Mouse (Mus musculus) kidney, adult 11 months (tissue): Measurements from ENCODE around the gene Mindy2.

ENCODE experiments used
- DNase-seq: peaks from one replicate; pipeline ENCODE4 v3.0.0; 2022

Mindy2 gene

DNA sequence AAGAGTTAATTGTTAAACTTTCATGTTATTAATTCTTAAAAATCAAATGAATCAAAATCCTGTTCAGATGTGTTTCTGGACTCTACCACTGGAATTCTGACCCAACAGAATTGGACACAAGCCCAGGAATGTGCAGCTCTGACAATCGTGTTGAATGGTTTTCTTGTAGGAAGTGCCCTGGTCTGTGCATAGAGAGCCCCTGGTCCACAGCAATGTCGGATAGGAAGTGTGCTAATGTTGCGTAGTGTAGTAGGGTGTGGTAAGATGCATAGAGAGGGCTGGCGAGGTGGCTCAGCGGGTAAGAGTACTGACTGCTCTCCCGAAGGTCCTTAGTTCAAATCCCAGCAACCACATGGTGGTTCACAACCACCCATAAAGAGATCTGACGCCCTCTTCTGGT lies 9.8 kb upstream of the Mindy2 start:
- peak; percentile 40 for DNase-seq

GRCm38 (mm10) chr9:70665372-70666145 lies 8.6 kb upstream of the Mindy2 start:
- no peak for DNase-seq

- no peak for DNase-seq
These were observed 7.9 kb upstream of the Mindy2 start for GRCm38 (mm10) chr9:70664847-70665246.

DNA sequence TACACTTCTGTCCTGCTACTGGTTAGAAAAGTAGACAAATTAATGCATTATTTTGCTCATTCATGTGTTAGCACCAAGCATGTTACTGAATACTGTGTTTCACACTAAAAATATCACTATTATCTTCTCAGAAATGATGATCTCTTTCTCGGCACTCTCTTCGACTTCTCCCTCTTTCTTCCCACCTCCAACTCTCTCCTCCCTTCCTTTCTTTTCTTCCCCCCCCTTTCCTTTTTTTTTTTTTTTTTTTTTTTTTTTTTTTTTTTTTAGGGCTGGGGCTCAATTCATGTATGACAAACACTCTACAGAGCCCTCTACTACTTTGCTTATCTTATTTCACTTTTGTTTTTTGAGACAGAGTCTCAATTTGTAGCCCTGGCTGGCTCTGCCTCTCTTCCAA lies 1.3 kb upstream of the Mindy2 start:
- DNase-seq, result no peak

GRCm38 (mm10) chr9:70656130-70657007 lies 605 bp downstream of the Mindy2 start, which contains the start of gene Gm10642:
Gm10642 (plus strand) TSS chr9:70656251.
- DNase-seq, result peak; percentile 77

GRCm38 (mm10) chr9:70655764-70656129 lies 1.2 kb downstream of the Mindy2 start:
- no peak for DNase-seq

GRCm38 (mm10) chr9:70654496-70654895 lies 2.5 kb downstream of the Mindy2 start:
- DNase-seq, result no peak

DNA sequence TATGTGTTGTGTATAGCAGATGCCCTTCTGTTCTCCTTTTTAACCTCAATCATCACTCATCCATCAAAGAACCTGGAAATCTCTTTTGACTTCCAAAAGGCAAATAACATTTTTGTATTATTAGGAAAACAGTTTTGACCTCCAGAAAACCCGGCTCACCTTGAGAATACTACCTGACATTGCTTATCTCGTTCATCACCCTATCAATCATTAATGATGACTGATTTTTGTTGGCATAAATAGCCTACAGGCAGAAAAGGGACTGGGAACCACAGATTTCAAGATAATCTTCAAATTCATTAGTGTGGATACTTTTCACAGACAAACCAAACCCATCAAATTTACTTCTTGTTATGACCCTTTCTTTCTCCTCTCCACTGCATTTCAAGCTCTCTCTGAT lies 3.1 kb downstream of the Mindy2 start:
- no peak for DNase-seq

DNA sequence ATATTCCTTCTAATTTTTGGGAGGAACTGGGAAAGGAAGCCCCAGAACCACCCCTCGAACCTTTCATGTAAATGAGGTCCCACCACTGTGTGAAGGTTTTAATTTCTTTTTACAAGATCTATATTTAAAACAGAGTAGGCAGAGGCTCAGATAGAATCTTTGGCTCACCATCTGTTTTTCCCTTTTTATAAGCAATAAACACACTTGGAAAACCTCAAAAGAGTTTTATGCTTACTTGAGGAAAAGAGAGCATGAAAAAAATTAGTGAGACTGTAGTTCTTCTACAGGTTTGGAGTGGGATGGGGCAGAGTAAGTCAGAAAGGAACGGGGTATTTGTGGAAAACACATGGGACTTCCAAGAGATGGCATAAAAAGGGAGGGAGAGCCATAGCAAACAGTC lies 4.8 kb downstream of the Mindy2 start:
- DNase-seq, result no peak

DNA sequence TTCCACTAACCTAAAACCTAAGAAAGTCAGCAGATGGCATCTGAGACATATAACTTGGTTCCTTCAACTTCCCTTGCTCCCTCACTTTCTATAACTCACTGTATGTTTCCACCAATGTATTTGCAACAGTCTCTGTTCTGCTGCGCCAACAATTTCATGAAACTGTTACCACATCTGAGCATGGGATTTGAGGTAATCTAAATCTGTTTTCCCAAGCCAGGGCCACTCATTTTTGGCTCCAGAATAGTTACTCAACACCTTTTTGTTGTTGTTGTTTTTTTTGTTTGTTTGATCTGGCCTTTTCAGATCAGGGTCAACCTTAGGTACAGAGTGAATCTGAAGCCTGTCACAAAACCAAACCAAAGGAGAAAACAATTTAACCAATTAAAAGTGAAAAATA lies 6.0 kb downstream of the Mindy2 start:
- DNase-seq, result no peak

DNA sequence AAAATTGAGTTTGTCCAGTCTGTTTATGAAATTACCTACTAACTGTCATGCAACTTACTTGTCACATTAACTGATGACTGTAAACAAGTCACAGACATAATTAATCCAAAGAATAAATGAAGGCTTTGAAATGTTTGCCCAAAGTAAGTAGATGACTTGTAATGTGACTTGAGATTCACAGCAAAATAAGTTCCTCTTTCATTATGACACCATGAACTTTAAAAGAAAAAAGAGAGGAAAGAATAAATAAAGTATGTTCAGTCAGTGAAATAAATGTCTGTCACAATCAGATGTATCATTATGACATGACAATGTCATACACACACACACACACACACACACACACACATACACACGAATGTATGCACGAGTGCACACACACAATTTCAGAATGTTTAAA lies 6.7 kb downstream of the Mindy2 start:
- DNase-seq, result no peak

DNA sequence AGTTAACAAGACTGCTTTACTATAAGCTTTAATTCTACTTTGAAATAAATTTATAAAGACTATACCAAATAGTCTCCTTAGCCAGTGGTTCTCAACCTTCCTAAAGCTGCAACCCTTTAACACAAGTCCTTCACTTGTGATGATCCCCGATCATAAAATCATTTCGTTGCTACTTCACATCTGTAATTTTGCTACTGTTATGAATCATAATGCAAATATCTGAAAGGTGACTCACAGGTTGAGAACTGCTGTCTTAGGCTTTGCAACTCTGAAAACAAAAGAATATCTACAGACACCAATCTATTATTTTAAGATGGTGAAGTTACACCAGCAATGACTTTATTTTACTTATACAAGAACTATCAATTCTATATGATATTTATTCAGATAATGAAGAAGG lies 20.2 kb downstream of the Mindy2 start:
- no peak for DNase-seq

- no peak for DNase-seq
These were observed 25.3 kb downstream of the Mindy2 start for GRCm38 (mm10) chr9:70631665-70632064.

- DNase-seq, result no peak
These were observed 27.3 kb downstream of the Mindy2 start for GRCm38 (mm10) chr9:70629711-70630110.

GRCm38 (mm10) chr9:70611026-70611673 lies 45.8 kb downstream of the Mindy2 start:
- no peak for DNase-seq

DNA sequence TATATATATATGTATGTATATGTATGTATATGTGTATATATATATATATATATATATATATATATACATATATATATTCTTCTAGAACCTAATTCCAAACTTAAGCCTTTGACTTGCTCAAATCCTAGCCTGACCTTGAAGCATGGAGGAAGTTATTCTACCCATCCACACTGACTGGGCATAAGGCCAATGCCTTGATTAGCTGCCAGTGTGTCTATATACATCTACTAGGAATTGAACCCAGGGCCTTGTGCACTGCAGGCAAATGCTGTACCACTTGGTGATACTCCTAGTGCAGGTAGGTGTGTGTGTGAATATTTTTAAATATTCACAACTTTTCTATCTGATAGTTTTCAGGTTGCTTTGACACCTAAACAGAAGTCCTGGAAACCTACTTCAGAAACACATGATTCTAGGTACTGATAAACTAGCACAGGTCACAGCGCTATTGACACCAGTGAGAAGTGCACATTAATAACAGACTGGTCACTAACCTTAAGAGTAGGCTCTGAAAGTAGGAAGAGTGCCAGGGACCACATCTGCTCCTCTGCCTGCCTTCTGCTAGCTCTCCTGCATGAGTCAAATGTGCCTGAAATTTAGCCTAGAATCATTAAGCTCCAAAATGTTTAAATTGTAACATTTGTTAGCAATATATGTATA lies 54.7 kb downstream of the Mindy2 start:
- DNase-seq, result peak; percentile 40

- DNase-seq, result peak; percentile 12
These were observed 58.7 kb downstream of the Mindy2 start for GRCm38 (mm10) chr9:70598271-70598670.

GRCm38 (mm10) chr9:70591486-70591885 lies 65.5 kb downstream of the Mindy2 start:
- DNase-seq, result no peak

DNA sequence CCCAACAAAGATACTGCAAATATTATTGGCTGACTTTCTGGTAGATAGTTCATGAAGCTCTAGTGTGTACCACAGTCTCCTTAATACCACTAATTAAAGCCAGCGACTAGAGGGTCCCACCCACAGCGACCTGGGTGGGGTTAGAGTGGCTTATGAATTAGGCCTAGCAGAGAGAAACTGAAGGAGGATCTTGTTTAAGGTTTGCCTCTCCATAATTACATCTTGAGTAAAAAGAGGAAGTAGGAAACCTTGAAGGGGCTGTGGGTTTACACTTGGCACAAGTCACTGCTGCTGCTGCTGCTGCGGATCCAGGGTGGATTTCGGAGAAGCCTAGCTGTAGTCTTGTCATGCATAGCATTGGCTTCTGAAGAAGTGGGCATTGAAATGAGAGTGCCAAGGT lies 66.2 kb downstream of the Mindy2 start:
- DNase-seq, result no peak

DNA sequence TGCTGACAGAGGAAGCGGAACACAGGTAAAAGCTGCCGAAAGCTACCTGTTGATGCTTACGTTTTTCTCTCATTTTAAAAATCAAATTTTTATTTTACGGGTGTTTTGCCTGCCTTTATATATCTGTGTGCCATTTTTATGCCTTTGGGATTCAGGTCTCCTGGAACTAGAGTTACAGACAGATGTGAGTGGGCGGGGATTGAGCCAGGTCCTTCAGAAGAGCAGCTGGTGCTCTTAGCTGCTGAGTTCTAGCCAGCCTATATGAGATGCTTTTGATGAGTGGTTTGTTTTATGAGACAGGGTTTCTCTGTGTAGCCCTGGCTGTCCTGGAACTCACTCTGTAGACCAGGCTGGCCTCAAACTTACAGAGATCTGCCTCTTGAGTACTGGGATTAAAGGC lies 69.8 kb downstream of the Mindy2 start:
- DNase-seq, result no peak

GRCm38 (mm10) chr9:70585172-70585571 lies 71.8 kb downstream of the Mindy2 start:
- no peak for DNase-seq

DNA sequence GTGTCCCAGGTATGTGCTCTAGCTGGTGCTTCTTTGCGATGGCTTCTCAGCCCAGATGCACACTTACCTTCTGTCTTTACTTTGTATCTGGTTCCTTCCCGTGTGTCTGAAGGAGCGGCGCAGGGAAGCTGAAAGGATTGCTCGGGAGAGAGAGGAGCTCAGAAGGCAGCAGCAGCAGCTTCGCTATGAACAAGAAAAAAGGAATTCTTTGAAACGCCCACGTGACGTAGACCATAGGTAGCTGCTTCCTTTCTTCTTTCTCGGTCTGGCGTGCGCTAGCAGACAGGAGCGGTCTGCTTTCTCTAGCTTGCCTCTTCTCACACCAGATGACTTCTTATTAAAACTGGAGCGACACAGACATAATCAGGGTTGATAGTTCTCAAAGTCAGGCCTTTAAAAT lies 72.3 kb downstream of the Mindy2 start:
- no peak for DNase-seq

- no peak for DNase-seq
These were observed 76.0 kb downstream of the Mindy2 start for GRCm38 (mm10) chr9:70580956-70581355.
